In genomic region chr10:60062173-60062572, GRCm38 (mm10) we compare ENCODE assay signal across 6 mouse cellular contexts.
"Had no signal": no experiment of that assay in that cellular context is flagged by ENCODE, and none has a peak within 500 bp of the region (broad histone marks: within the 10 kb centered on the region; RNA-seq: fewer than 3 reads in every experiment).

No protein-coding gene starts in this region.

- H3K4me1 ChIP-seq: midbrain, embryonic 12.5 days had no signal

- H3K36me3 ChIP-seq: midbrain, embryonic 12.5 days had no signal

- H3K9ac ChIP-seq: limb, embryonic 13.5 days; liver, embryonic 14.5 days; midbrain, embryonic 12.5 days had no signal

- H3K4me3 ChIP-seq: limb, embryonic 13.5 days; midbrain, embryonic 12.5 days had no signal

- H3K27ac ChIP-seq: limb, embryonic 13.5 days; liver, embryonic 14.5 days; midbrain, embryonic 12.5 days; stomach, postnatal 0 days had no signal

- DNase-seq: lung, adult 18-20 months; thymus, postnatal 4 days had no signal

- H3K27me3 ChIP-seq: limb, embryonic 13.5 days; midbrain, embryonic 12.5 days had no signal

- H3K4me2 ChIP-seq: limb, embryonic 13.5 days; midbrain, embryonic 12.5 days had no signal
